Mouse (Mus musculus): ENCODE results near the gene Bub1b.
"Not testable (repeated sequence)": the region's sequence is repeated elsewhere in the genome, so short reads cannot be mapped to it uniquely, and the experiment has no call there.

DNA sequence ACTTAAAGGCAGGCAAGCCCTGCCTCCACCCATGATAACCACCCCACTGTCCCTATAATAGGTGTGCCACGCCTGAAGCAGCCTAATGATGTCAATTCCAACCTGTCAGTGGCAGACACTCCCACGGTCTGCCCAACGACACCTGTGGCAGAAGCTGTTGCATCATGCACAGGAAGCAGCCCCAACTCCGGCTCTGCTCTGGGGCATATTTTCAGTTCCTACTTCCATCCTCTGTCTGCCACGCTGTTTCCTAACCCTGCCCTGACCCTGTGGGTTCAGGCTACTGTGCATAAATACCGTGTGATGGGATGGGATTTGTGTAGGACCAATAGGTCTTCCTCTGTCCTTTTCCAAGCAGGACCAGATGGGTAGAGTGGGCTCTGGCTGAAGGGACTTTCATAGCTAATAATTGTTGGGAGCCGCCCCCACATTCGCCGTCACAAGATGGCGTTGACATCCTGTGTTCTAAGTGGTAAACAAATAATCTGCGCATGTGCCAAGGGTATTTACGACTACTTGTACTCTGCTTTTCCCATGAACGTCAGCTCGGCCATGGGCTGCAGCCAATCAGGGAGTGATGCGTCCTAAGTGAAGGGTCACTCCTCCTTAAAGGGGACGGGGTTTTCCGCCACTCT, 43.5 kb upstream of the Bub1b start:
- TF ChIP-seq POLR2A (IDR thresholded peaks at IDR 0.05; ENCODE audit: low read depth, low read length); CTCF (IDR thresholded peaks at IDR 0.05; ENCODE audit: borderline replicate concordance, insufficient read depth, low read length): not testable (repeated sequence)
